Mouse (Mus musculus) hindbrain, embryonic 16.5 days (tissue): ENCODE results near the gene Gm9821. TPM values are rescaled to one million over a fixed set of nuclear protein-coding genes. Genes with fewer than 3 reads are reported as not detected.
A peak's percentile ranks its signal among the peaks of the same experiment; 100 is the strongest.

Source experiments
- ATAC-seq: fragments of 200-750 bp; cut with Nextera tagmentation; 2 replicates; pipeline ENCODE4 v1.8.0; 2017; ENCODE audit warnings: moderate TSS enrichment, moderate library complexity
- H3K27ac ChIP-seq: fragments of 300-500 bp; sonication (generic); 2 replicates; pipeline ENCODE4 v1.5.1; 2014; ENCODE audit warnings: low read depth, mild to moderate bottlenecking, control low read depth, low read length, moderate library complexity
- H3K27me3 ChIP-seq: fragments of 300-500 bp; sonication (generic); replicated peaks from 2 replicates; pipeline ENCODE4 v1.6.1; 2014; ENCODE audit warnings: low read length; ENCODE audit not compliant: control insufficient read depth, insufficient read depth
- H3K36me3 ChIP-seq: fragments of 300-500 bp; sonication (generic); 2 replicates; pipeline ENCODE4 v1.6.1; 2014; ENCODE audit warnings: mild to moderate bottlenecking, low read length, moderate library complexity, mixed read lengths; ENCODE audit not compliant: control insufficient read depth, insufficient read depth
- H3K4me1 ChIP-seq: fragments of 300-500 bp; sonication (generic); 2 replicates; pipeline ENCODE4 v1.6.1; 2014; ENCODE audit warnings: low read depth, low read length; ENCODE audit not compliant: control insufficient read depth, insufficient read depth
- H3K4me2 ChIP-seq: fragments of 300-500 bp; sonication (generic); 2 replicates; pipeline ENCODE4 v1.6.1; 2014; ENCODE audit warnings: mild to moderate bottlenecking, low read length, control low read depth, moderate library complexity
- H3K4me3 ChIP-seq: fragments of 300-500 bp; sonication (generic); 2 replicates; pipeline ENCODE4 v1.5.1; 2014; ENCODE audit warnings: mild to moderate bottlenecking, low read length, control low read depth, moderate library complexity
- H3K9ac ChIP-seq: fragments of 300-500 bp; sonication (generic); 2 replicates; pipeline ENCODE4 v1.6.1; 2014; ENCODE audit warnings: low read depth, mild to moderate bottlenecking, control low read depth, low read length, moderate library complexity
- H3K9me3 ChIP-seq: fragments of 300-500 bp; sonication (generic); 2 replicates; pipeline ENCODE4 v1.6.1; 2014; ENCODE audit warnings: mild to moderate bottlenecking, low read length, moderate library complexity; ENCODE audit not compliant: control insufficient read depth
- WGBS: fragments of 180-500 bp; shearing (Covaris S2); extraction: QIAGEN DNeasy Blood & Tissue Kit; methylation state at CpG from one replicate; pipeline ENCODE4 v1.1.7; 2014; 5-methylcytosine and 5-hydroxymethylcytosine counted together
- polyA plus RNA-seq: library from polyadenylated mRNA; unstranded; fragments of >200 nt; fragmentation: Nextera tagmentation; extraction: Ambion mirVana; gene quantifications from 2 replicates; pipeline ENCODE4 v1.2.1, GENCODE M21; 2015

Gene Gm9821
- polyA plus RNA-seq, 1 experiment from 2014 or later = 0.29 TPM

DNA sequence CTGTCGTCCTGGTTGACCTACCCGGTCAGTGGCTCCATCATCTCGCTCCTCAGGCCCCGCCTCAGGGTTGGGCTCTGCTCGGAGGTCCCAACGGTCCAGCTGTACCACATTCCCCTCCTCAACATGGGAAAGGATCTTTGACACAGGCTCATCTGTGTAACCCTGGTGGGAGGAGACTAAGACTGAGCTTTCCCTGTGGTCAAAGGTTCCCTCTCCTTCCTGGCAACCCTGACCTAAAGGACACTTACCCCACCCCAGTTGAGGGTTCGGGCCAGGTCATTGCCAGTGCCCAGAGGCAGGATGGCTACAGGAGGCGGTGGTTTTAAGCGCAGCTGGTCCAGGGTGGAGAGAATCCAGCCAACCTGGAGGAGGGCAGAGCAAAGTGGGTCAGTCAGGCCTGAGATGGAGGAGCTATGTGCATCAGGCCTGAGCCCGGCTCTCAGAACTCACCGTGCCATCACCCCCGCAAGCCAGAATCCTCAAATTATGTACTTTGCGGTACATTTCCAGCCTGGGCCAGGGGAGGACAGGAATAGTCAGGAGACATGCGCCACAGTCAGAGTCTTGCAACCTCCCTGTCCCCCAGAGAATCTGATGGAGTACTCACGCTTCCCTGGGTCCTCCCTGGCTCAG is 6.1 kb upstream of the Gm9821 start:
- Histone ChIP-seq H3K27ac (no peak overlapping the region), H3K4me3 (no peak overlapping the region), H3K4me2 (no peak overlapping the region), H3K27me3 (no peaks in the 10 kb centered on the region), H3K4me1 (peaks cover 2% of the 10 kb centered on the region; the same call in 1 of the 2 replicates), H3K9me3 (no peaks in the 10 kb centered on the region), H3K9ac (no peak overlapping the region), H3K36me3 (peaks cover 19% of the 10 kb centered on the region)
- 88% methylated on average over 15 of the region's 15 CpGs for WGBS
- ATAC-seq = no peak

DNA sequence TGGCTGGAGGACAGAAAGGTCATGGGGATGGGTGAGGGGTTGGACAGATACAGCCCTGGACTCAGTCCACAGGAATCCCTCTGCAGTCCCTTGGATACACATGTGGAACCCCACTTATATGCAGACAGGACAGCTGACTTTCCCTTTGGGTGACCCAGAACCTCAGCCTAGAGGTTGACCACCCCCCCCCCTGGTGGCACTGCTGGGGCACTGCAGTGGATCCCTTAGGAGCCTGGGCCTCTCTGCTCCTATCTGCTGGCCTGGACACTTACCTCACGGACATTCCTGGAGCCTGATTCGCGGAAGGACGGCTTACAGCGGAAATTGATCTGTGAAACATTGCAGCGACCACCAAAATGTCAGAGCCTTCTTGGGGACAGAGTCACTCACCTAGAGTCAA is 3.1 kb upstream of the Gm9821 start:
- H3K9ac ChIP-seq = no peak overlapping the region
- ATAC-seq = no peak
- H3K27me3 ChIP-seq = no peaks in the 10 kb centered on the region
- WGBS = 71% methylated on average over 6 of the region's 6 CpGs
- H3K4me2 ChIP-seq = no peak overlapping the region
- H3K4me1 ChIP-seq = peaks cover 10% of the 10 kb centered on the region; the same call in 1 of the 2 replicates
- no peak overlapping the region for H3K4me3 ChIP-seq
- peaks cover 14% of the 10 kb centered on the region for H3K36me3 ChIP-seq
- no peaks in the 10 kb centered on the region for H3K9me3 ChIP-seq
- no peak overlapping the region for H3K27ac ChIP-seq

DNA sequence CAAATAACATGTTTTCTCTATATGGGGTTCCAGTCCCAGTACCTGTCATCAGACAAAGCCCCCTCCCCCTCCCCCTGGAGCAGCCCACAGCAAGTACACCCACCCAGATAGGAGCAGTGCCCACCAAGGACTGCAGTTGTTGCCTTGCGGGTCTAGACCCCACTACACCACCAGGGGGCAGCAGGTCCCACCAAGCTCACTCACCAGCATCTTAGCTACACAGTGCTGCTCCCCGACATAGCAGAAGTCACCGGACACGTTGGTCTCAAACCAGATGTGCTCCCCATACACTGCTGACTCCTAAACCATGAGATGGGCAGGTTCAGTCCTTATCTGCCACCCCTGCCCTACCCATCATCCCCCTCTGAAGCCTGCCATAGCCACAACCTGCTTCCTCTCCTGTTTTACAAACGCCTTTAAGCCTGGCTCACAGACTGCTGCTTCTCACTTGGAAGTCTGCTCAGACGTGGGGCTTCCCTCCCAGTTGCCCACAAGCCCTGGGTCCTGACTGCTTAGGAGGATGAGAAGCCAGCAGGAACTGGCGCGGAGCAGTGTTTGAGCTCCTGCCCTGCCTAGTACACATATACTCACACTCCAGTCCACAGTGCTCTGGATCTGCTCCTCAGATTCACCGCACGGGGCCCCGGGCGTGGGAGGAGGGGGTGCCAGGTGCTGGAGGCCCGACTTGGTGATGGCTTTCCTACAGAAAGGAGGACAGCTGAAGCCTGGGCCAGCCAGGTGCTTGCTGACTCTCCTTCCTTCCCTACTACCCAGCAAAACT is 1.1 kb upstream of the Gm9821 start:
- Histone ChIP-seq H3K27me3 (no peaks in the 10 kb centered on the region), H3K4me2 (no peak overlapping the region), H3K36me3 (0 out of 2 replicates have a peak, but pooled peaks cover under 1% of the 10 kb centered on the region), H3K9ac (peak overlapping the region; percentile 13; the same call in 1 of the 2 replicates), H3K27ac (no peak overlapping the region), H3K9me3 (no peaks in the 10 kb centered on the region), H3K4me3 (no peak overlapping the region), H3K4me1 (peaks cover 25% of the 10 kb centered on the region)
- peak; percentile 69 for ATAC-seq
- WGBS = 48% methylated on average over 13 of the region's 13 CpGs

DNA sequence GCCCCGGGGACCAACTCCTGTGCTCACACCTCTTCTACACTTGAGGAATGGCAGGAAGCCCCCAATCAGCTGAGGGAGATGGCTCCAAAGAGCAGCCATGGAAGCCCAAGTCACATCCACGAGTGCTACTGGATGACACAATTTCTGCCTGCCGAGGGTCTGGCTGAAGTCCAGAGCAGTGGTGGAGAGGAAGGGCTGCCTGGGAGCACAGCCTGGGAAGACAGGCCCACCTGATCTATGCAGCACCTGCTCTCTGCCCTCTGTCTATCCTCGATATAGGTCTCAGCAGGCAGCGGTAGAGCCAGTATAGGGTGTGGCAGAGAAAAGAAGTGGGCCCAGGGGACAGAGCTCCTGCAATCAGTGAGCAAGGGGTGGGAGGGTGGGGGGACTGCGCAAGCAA is 1.3 kb downstream of the Gm9821 start:
- no peaks in the 10 kb centered on the region for H3K27me3 ChIP-seq

DNA sequence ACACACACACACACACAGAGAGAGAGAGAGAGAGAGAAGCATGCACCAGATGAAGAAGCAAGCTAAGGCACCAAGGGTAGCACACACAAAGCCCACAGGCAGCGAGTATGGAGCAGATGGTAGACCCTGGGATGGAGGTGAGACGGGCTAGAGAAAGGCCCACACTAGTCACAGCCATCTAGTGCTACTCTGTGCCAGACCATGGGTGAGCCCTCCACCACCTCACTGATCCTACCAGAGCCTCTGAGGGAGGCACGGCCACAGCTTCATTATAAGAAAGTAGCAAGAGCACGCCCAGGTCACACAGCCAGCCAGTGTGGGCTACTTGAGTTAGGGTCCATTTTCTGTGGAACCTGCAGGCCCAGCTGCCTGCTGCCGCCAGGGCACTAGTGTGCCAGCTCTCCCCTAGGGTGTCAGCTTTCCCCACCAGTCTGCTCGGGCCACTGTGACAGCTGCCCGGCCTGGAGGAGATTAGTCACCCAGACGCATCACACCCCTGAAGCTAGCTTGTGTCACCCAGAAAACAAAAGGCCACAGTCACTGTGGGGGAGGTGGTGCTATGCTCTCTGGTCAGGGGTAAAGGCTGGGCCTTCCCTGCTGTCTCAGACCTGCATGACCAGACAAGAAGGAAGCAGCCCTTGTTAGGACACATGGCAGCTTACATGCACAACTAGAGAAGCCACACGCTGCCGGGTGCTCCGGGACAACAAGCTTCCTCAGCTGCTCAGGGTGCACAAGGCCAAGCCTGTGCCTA is 2.1 kb downstream of the Gm9821 start:
- Histone ChIP-seq H3K4me1 (peaks cover 40% of the 10 kb centered on the region), H3K27me3 (no peaks in the 10 kb centered on the region), H3K4me3 (no peak overlapping the region), H3K4me2 (no peak overlapping the region), H3K9me3 (no peaks in the 10 kb centered on the region), H3K9ac (peak overlapping the region; percentile 23; the same call in 1 of the 2 replicates), H3K27ac (peak overlapping the region; percentile 55), H3K36me3 (no peaks in the 10 kb centered on the region)
- 0 out of 2 replicates have a peak, but pooled peaks have one; percentile 3 for ATAC-seq
- 42% methylated on average over 11 of the region's 11 CpGs for WGBS

More for the DNA sequence above, 1.3 kb downstream of the Gm9821 start:
- Histone ChIP-seq H3K27ac (peak overlapping the region; percentile 55; the same call in 1 of the 2 replicates), H3K4me2 (no peak overlapping the region), H3K4me1 (peaks cover 40% of the 10 kb centered on the region), H3K9ac (no peak overlapping the region; the same call in 1 of the 2 replicates), H3K9me3 (no peaks in the 10 kb centered on the region), H3K36me3 (no peaks in the 10 kb centered on the region), H3K4me3 (no peak overlapping the region)
- WGBS = 45% methylated on average over 6 of the region's 6 CpGs
- ATAC-seq = no peak

DNA sequence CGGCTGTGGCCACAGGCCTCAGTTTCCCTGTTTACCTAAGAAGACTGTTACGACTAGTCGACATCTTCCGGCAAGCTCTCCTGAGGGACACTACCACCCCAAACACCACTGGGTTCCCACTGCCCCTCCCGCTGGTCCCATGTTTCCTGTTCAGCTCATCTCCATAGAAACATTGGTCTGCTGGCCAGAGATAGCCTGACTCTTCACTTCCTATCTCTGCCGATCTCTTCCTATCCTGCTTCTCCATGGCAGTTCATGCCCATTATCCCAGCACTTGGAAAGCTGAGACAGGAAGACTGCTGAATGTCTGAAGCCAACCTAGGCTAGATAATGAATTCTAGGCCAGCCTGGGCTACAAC is 2.6 kb downstream of the Gm9821 start:
- Histone ChIP-seq H3K36me3 (no peaks in the 10 kb centered on the region), H3K27me3 (no peaks in the 10 kb centered on the region), H3K27ac (peak overlapping the region; percentile 55), H3K9me3 (no peaks in the 10 kb centered on the region), H3K4me1 (peaks cover 40% of the 10 kb centered on the region), H3K4me3 (no peak overlapping the region), H3K9ac (no peak overlapping the region), H3K4me2 (no peak overlapping the region)
- no peak for ATAC-seq
- WGBS = 78% methylated on average over 6 of the region's 6 CpGs

DNA sequence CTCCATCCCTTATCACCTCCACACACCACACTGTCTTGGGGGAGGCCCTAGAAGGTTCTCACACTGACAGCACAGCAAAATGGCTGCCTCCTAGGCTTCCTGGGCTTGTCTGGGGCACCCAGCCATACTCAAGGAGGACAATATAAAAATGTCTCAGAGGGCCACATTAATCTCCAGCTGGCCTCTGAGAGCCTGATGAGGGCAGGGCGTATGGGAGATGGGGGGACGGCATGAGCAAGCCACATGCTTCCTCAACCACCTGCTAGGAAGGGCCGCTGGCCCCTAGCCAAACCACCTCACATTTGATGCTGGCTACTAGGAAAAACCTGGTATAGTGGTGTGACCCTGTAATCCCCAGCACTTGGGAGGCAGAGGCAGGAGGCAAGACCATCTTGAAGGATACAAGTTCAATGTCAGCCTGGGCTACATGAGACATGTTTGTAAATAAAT is 3.3 kb downstream of the Gm9821 start:
- no peaks in the 10 kb centered on the region for H3K36me3 ChIP-seq

DNA sequence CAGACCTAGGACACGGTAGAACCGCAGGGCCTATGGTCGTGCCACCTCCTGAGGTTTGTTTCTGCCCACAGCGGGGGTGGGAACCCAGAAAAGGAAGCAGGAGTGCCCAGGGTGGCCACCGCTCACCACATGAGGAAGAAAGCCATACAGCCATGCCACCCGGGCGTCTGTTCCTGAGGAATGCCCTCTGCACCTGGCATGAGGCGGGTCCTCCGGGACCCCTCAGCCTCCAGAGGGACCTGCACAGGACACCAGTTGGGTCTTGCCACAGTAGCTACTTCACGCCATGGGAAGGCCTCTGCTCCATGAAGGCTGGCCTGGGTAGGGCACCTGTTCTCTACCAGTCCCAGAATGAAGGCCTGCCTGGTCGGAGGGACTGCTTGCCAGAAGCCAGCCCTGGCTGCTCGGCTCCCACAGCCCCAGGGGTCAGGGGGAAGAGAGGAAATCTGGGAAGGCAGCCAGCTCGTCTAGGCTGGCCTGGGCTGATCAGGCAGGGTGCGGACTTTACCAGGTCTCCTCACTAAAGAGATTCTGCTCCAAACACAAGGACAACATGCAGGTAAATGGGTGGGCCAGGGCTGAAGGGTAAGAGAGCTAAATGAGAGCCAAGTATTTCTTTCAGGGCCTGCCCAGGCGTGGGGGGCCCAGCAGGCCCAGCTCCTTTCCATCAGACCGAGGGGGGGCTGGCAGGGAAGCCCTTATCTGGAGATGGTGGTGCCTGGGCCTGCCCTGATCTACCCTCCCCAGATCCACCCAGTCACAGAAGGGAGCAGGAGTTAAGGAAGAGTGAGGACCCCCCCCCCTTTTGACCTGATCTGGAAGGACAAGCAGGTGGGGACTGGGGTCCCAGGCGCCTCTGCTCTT is 4.1 kb downstream of the Gm9821 start:
- no peak overlapping the region for H3K4me3 ChIP-seq
- H3K4me1 ChIP-seq = peaks cover 36% of the 10 kb centered on the region
- H3K9me3 ChIP-seq = no peaks in the 10 kb centered on the region
- no peaks in the 10 kb centered on the region for H3K36me3 ChIP-seq
- peak; percentile 44 for ATAC-seq
- H3K27me3 ChIP-seq = no peaks in the 10 kb centered on the region
- H3K4me2 ChIP-seq = peak overlapping the region; percentile 12
- WGBS = 60% methylated on average over 17 of the region's 17 CpGs
- peak overlapping the region; percentile 47 for H3K9ac ChIP-seq
- H3K27ac ChIP-seq = peak overlapping the region; percentile 66

More for the DNA sequence above, 3.3 kb downstream of the Gm9821 start:
- Histone ChIP-seq H3K4me3 (no peak overlapping the region), H3K9me3 (no peaks in the 10 kb centered on the region), H3K27ac (no peak overlapping the region), H3K4me2 (no peak overlapping the region), H3K27me3 (no peaks in the 10 kb centered on the region), H3K4me1 (peaks cover 40% of the 10 kb centered on the region), H3K9ac (no peak overlapping the region)
- ATAC-seq = no peak
- WGBS = 50% methylated on average over 3 of the region's 3 CpGs
